1 mouse cellular context compared by ENCODE assay signal in the genomic region with DNA sequence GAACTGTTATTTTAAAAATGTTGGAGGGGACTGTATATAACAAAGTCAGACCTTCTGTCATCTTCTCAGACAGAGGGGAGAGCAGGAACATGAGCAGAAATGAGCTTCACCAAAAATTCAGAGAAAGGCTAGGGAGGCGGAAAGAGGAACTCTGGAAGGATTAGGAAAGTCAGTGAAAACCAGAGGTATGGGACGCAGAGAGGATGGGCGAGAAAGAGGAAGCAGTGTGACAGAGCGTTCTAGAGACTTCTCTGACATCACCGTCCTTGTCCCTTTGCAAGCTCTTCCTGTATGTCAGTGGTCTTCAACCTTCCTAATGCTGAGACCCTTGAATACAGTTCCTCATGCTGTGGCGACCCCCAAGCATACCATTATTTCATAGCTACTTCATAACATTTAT.
TF ChIP-seq lines count a peak whose summit lies in the region.

No protein-coding gene starts in this region.

TF ChIP-seq in CH12.LX, 34 proteins besides CTCF, POLR2A, EP300 and RAD21 (continued from another document):
- no peak for TF ChIP-seq USF2 (conservative IDR thresholded peaks at IDR 0.05; ENCODE audit: low read depth, low read length)
- TF ChIP-seq USF1 (IDR thresholded peaks at IDR 0.05; ENCODE audit: low read depth, low read length) = no peak
- TF ChIP-seq SMC3 (IDR thresholded peaks at IDR 0.05; ENCODE audit: low read depth, low read length) = no peak
- TF ChIP-seq MYC (IDR thresholded peaks at IDR 0.05; ENCODE audit: low read depth, low read length) = no peak
- TF ChIP-seq NRF1 (IDR thresholded peaks at IDR 0.05; ENCODE audit: low read depth, low read length) = no peak
- no peak for TF ChIP-seq GABPA (IDR thresholded peaks at IDR 0.05; ENCODE audit: insufficient replicate concordance, low read depth, low read length)
